Mouse (Mus musculus) embryonic facial prominence, embryonic 10.5 days (tissue): ENCODE measurements around the gene Slc25a17. TPM values are rescaled to one million over a fixed set of nuclear protein-coding genes. Genes with fewer than 3 reads are reported as not detected.

Experiments
- DNase-seq: peaks from one replicate; pipeline ENCODE4 v3.0.0-alpha.2; 2017; ENCODE audit warnings: low spot score
- H3K27ac ChIP-seq: fragments of 300-500 bp; sonication (generic); replicated peaks from 2 replicates; pipeline ENCODE4 v1.5.1; 2016; ENCODE audit warnings: mild to moderate bottlenecking
- H3K27me3 ChIP-seq: fragments of 300-500 bp; sonication (generic); replicated peaks from 2 replicates; pipeline ENCODE4 v1.6.1; 2016; ENCODE audit warnings: low read depth, mild to moderate bottlenecking; ENCODE audit not compliant: poor library complexity, severe bottlenecking
- H3K36me3 ChIP-seq: fragments of 300-500 bp; sonication (generic); replicated peaks from 2 replicates; pipeline ENCODE4 v1.6.1; 2016; ENCODE audit warnings: mild to moderate bottlenecking, moderate library complexity
- H3K4me1 ChIP-seq: fragments of 300-500 bp; sonication (generic); 2 replicates; pipeline ENCODE4 v1.6.1; 2016
- H3K4me3 ChIP-seq: fragments of 300-500 bp; sonication (generic); 2 replicates; pipeline ENCODE4 v1.5.1; 2016; ENCODE audit warnings: mild to moderate bottlenecking, moderate library complexity
- H3K9me3 ChIP-seq: fragments of 300-500 bp; sonication (generic); 2 replicates; pipeline ENCODE4 v1.6.1; 2016; ENCODE audit warnings: mild to moderate bottlenecking
- WGBS: fragments of 180-500 bp; shearing (Covaris S2); methylation state at CpG from one replicate; pipeline ENCODE4 v1.1.7; 2016; 5-methylcytosine and 5-hydroxymethylcytosine counted together
- polyA plus RNA-seq: library from polyadenylated mRNA; unstranded; fragments of >200 nt; fragmentation: Nextera tagmentation; extraction: Ambion mirVana; gene quantifications from 2 replicates; pipeline ENCODE4 v1.2.1, GENCODE M21; 2016

Slc25a17 gene
- polyA plus RNA-seq, 1 experiment from 2014 or later, result 94.0 TPM

DNA sequence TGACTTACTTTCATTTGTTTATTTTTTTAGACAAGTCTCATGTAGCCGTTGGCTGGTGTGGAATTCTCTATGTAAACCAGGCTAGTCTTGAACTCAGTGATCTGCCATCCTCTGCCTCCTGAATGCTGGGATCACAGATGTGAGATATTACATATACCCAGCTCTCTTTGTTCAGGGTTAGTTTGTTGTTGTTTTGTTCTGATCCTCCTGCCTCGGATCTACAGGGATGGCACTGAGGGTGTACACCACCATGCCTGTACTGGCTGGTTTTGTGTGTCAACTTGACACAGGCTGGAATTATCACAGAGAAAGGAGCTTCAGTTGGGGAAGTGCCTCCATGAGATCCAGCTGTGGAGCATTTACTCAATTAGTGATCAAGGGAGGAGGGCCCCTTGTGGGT is 12.2 kb downstream of the Slc25a17 start:
- peaks cover 13% of the 10 kb centered on the region for H3K4me1 ChIP-seq
- H3K36me3 ChIP-seq, result peaks cover 18% of the 10 kb centered on the region
- WGBS, result 47% methylated on average over 2 of the region's 2 CpGs
- H3K27me3 ChIP-seq, result no peaks in the 10 kb centered on the region
- no peak overlapping the region for H3K27ac ChIP-seq
- no peak for DNase-seq
- no peak overlapping the region for H3K4me3 ChIP-seq
- H3K9me3 ChIP-seq, result no peaks in the 10 kb centered on the region

DNA sequence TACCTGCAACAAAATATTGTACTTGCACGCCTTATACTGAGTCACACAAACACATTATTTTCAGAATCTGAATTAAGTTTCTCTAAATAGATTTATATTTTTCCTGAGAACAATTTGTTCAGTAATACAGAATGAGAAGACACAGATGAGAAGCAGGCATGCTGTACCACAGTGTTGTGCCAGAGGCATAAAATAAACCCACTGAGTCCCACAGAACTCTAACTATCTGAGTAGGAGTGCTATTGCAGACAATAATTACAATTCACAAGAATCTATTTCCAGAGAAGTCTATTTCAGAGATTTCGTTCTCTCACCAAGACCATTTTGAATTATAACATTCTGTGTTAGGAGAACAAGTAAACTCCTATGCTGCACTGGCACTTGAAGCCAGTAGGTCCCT is 13.1 kb downstream of the Slc25a17 start:
- peaks cover 13% of the 10 kb centered on the region for H3K4me1 ChIP-seq
- DNase-seq, result no peak
- H3K27ac ChIP-seq, result no peak overlapping the region
- H3K4me3 ChIP-seq, result no peak overlapping the region
- peaks cover 26% of the 10 kb centered on the region for H3K36me3 ChIP-seq
- no peaks in the 10 kb centered on the region for H3K9me3 ChIP-seq
- no peaks in the 10 kb centered on the region for H3K27me3 ChIP-seq
- 93% methylated on average over 2 of the region's 2 CpGs for WGBS

DNA sequence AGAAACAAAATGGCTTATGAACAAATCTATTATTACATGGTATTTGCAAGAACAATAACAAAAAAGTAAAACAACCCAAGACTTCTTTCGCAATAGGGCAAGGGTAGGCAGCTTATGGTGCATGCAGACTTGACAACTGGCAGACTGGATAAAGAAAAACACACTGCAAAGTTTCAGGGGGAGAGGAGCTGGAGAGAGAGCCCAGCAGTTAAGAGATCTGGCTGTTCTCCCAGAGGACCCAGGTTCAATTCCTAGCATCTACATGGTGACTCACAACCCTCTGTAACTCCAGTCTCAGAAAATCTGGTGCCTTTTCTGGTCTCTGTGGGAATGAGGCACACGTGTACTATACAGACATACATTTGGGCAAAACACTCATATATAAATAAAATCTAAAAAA is 19.2 kb downstream of the Slc25a17 start:
- WGBS, result 91% methylated on average over 2 of the region's 2 CpGs
- no peak overlapping the region for H3K4me3 ChIP-seq
- no peaks in the 10 kb centered on the region for H3K4me1 ChIP-seq
- DNase-seq, result no peak
- no peaks in the 10 kb centered on the region for H3K27me3 ChIP-seq
- peaks cover 78% of the 10 kb centered on the region for H3K36me3 ChIP-seq
- H3K27ac ChIP-seq, result no peak overlapping the region
- no peaks in the 10 kb centered on the region for H3K9me3 ChIP-seq

DNA sequence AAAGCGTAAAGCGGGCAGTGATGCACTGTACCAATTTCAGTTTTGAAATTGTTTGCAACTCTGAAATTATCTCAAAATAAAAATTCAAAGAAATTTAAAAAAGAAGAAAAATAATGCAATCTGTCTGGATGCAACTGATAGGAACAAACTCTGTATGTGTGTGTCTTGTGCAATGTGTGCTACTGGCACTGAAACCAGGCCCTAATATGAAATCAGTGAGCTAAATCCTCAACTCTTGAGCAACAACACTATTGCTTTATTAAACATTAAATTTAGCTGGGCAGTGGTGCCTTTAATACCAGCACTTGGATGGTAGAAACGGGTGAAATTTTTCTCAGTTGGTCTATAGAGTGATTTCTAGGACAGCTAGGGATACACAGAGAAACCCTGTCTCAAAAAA is 21.5 kb downstream of the Slc25a17 start:
- WGBS, result 96% methylated on average over 3 of the region's 3 CpGs
- Histone ChIP-seq H3K36me3 (peaks cover 90% of the 10 kb centered on the region), H3K27me3 (no peaks in the 10 kb centered on the region), H3K4me3 (no peak overlapping the region), H3K27ac (no peak overlapping the region), H3K9me3 (no peaks in the 10 kb centered on the region), H3K4me1 (no peaks in the 10 kb centered on the region)
- DNase-seq, result no peak

DNA sequence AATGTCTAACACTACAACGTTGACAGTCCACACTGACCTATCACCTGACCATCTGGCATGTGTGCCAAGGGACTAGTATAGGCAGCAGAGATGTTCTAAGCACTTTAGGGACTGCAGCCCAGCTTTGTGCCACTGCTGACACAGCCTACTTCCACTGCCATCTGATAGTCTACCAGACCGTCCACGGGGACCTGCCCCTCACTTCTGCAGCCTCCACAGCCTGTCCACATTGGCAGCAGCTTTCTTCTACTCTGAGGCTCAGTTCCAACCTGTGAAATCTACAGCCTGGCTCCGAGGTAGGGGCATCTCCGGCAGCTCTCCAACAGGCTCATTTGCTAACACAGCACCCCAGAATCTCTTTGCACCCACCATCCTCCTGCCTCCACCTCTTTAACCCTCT is 24.1 kb downstream of the Slc25a17 start:
- WGBS, result 91% methylated on average over 5 of the region's 5 CpGs

DNA sequence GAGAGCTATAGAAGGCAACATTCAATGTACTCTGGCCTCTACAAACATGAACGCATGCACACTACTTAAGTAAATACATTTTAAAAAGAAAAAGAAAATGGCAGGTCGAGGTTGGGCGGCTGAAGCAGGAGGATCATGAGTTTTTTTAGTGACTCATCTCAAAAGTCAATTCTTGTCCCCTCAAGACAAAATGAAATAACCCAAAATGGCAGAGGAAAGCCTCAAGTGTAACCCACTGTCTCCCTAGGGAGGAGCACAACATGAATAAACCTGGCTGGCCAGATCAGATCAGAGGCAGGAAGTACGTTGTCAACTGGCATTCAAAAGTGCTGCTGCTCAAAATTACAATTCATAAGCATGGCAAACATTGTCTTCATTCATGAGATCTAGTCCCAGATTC is 28.1 kb downstream of the Slc25a17 start:
- peaks cover 20% of the 10 kb centered on the region for H3K4me1 ChIP-seq
- no peaks in the 10 kb centered on the region for H3K27me3 ChIP-seq
- no peak overlapping the region for H3K27ac ChIP-seq
- WGBS, result 94% methylated on average over 4 of the region's 4 CpGs
- H3K4me3 ChIP-seq, result no peak overlapping the region
- no peak for DNase-seq
- peaks cover 78% of the 10 kb centered on the region for H3K36me3 ChIP-seq
- H3K9me3 ChIP-seq, result no peaks in the 10 kb centered on the region

More for the DNA sequence above, 24.1 kb downstream of the Slc25a17 start:
- no peak for DNase-seq
- Histone ChIP-seq H3K27me3 (no peaks in the 10 kb centered on the region), H3K27ac (no peak overlapping the region), H3K4me1 (no peaks in the 10 kb centered on the region), H3K36me3 (peaks cover 93% of the 10 kb centered on the region), H3K4me3 (no peak overlapping the region), H3K9me3 (no peaks in the 10 kb centered on the region)

DNA sequence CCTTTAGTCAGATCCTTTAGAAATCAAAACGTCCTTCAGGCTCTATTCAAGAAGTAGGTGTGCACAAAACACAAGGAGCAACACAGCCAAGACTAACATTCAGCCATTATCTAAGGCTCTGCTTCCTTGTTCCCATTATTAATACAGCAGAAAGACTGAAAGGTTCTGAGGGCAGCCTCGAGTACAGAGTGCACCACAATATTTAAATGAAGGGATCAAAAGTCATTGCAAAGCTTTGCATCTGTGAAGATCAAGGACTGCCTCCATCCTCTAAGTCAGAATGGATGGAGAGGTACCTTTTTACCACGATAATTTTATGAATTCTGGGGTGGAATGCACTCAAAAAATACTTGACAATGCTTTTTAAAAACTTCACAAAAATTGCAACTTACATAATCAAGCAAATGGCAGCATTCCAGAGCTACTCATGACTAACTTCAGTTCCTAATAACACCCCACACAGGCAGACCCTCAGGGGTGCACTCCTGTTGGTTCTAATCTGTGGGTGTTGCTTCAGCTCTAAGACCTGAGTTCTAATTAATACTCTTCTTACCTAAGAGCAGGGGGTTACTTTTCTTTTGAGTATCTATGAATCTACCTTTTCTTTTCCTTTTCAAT is 29.7 kb downstream of the Slc25a17 start:
- no peak overlapping the region for H3K4me3 ChIP-seq
- H3K4me1 ChIP-seq, result peaks cover 24% of the 10 kb centered on the region
- no peak for DNase-seq
- peaks cover 78% of the 10 kb centered on the region for H3K36me3 ChIP-seq
- WGBS, result 73% methylated on average over 3 of the region's 3 CpGs
- H3K27me3 ChIP-seq, result no peaks in the 10 kb centered on the region
- no peaks in the 10 kb centered on the region for H3K9me3 ChIP-seq
- H3K27ac ChIP-seq, result no peak overlapping the region

DNA sequence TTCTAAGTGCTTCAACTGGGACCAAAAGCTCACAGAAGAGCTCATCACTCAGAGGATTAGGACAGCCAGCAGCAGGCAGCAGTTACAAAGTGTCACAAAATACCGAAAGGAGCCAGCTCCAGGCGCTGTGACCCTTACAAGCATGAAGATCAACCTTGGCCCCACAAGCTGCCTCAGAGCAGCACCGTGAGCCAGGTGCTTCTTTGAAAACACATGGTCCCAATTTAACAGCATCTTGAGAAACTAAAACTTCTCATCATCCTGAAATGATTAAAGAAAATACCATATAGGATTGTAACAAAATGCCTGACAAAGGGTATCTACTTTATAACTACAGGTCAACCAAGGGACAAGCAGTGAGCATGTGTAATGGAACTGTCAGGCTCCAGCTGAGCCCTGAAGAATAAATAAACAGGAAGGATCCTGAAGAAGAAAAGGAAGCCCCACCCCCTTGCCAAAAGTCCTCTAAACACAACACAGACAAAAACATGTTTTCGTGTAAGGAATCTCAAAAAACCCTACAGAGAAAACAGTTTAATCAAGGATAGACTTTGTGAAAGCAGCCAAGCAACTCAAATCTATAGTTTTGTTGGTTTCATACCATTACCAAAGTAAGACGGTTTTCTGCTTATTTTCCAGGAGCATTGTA is 30.8 kb downstream of the Slc25a17 start:
- Histone ChIP-seq H3K4me1 (peaks cover 24% of the 10 kb centered on the region), H3K36me3 (peaks cover 77% of the 10 kb centered on the region), H3K27ac (no peak overlapping the region), H3K9me3 (no peaks in the 10 kb centered on the region), H3K27me3 (no peaks in the 10 kb centered on the region), H3K4me3 (no peak overlapping the region)
- peak; percentile 47 for DNase-seq
- WGBS, result 40% methylated on average over 5 of the region's 5 CpGs

DNA sequence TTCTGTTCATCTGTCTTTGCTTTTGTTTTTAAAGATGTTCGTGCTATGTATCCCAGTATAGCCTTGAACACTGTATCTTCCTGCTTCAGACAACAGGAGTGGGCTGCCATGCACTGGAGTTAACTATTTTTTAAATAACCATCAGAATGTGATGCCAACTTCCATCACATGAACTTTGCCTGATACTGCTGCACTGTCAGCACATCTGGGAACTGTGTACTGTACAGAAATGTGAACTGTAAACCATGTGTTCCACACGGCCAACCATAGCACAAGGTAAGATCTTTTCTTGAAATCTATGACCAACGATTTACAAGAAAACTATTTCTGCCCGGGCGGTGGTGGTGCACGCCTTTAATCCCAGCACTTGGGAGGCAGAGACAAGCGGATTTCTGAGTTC is 33.1 kb downstream of the Slc25a17 start:
- H3K9me3 ChIP-seq, result no peaks in the 10 kb centered on the region
- no peaks in the 10 kb centered on the region for H3K27me3 ChIP-seq
- no peak for DNase-seq
- H3K36me3 ChIP-seq, result peaks cover 75% of the 10 kb centered on the region
- WGBS, result 95% methylated on average over 7 of the region's 7 CpGs
- peaks cover 24% of the 10 kb centered on the region for H3K4me1 ChIP-seq
- no peak overlapping the region for H3K27ac ChIP-seq
- H3K4me3 ChIP-seq, result no peak overlapping the region

DNA sequence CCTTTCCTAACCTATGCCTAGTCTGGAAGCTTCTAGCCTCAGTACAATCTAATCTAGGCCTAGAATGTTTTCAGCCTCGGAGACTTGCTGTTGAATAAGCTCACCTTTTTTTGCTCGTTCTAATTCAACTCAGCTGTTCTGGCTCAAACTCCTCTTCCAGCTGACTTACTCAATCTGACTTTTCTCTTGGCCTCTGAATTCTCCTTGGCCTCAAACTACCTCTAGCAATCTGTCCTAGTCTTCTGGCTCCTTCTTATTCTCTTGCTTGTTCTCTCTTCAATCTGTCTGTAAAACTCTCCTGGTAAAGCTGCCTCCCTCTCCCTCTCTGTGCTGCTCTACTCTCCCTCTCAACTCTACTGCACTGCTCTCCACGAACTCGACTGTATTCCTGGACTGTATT is 35.6 kb downstream of the Slc25a17 start:
- no peaks in the 10 kb centered on the region for H3K9me3 ChIP-seq
- whole genome bisulfite sequencing, result 79% methylated on average over 4 of the region's 4 CpGs
- H3K4me1 ChIP-seq, result peaks cover 16% of the 10 kb centered on the region
- peaks cover 88% of the 10 kb centered on the region for H3K36me3 ChIP-seq
- no peak for DNase-seq
- no peak overlapping the region for H3K27ac ChIP-seq
- H3K27me3 ChIP-seq, result no peaks in the 10 kb centered on the region
- H3K4me3 ChIP-seq, result no peak overlapping the region

DNA sequence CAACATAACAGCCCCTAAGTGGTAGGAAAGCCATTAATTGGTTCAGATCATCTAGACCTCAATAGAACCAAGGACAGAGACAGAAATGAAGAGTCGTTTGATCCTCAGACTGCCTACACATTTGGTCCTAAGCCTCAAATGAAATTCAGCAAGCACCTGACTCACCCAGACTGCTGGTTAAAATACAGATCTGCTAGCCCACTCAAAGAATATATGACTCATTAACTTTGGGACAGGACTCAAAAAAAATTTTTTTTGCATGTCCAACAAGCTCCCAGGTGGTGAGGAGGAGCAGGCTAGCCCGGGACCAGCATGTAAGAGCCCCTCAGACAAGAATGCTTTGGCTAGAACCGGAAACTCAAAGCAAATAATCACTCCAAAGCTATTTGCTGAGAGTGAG is 40.5 kb downstream of the Slc25a17 start:
- Histone ChIP-seq H3K4me3 (no peak overlapping the region), H3K9me3 (peaks cover 4% of the 10 kb centered on the region; the same call in 1 of the 2 replicates), H3K4me1 (no peaks in the 10 kb centered on the region), H3K36me3 (peaks cover 92% of the 10 kb centered on the region), H3K27ac (no peak overlapping the region), H3K27me3 (no peaks in the 10 kb centered on the region)
- DNase-seq, result no peak
- WGBS, result 92% methylated on average over 3 of the region's 3 CpGs

DNA sequence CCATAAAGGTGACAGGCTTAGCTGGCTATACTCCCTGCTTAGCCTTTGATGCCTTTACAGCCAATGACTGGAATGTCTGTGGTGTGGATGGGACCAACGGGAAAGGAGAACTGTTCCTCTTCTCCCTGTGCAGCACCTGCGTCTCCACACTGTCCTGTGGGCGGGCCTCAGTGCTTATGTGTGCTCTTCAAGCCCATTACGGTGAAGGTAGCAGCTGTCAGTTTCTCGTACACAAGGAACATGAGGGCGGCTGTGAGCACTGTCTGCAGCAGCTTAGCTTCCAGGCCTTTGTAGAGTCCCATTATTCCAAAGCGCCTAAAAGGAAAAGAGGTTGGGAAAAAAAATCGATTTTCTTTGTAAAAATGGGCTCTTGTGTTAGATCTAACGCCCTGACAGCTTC is 41.1 kb downstream of the Slc25a17 start:
- Histone ChIP-seq H3K27me3 (no peaks in the 10 kb centered on the region), H3K36me3 (peaks cover 88% of the 10 kb centered on the region), H3K4me1 (no peaks in the 10 kb centered on the region), H3K9me3 (peaks cover 4% of the 10 kb centered on the region; the same call in 1 of the 2 replicates), H3K4me3 (no peak overlapping the region), H3K27ac (no peak overlapping the region)
- DNase-seq, result no peak
- 93% methylated on average over 9 of the region's 9 CpGs for WGBS

DNA sequence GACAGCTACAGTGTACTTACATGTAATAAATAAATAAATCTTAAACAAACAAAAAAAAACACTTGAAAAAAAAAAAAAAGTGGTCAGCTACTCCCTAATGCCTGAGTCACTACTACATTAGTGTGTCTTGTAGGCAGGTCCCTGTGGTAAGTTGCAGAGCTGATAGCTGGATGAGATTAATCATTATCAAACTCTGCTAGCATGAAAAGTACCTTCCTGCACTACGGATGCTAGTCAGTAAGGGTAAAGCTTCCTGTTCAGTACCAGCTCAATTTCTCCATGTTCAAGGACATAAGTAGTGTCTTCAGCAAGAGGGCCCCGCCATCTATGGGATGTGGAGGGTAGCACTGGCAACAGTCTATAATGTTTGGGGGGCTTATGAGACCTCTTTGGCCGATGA is 46.7 kb downstream of the Slc25a17 start:
- Histone ChIP-seq H3K36me3 (peaks cover 39% of the 10 kb centered on the region), H3K27me3 (no peaks in the 10 kb centered on the region), H3K4me3 (no peak overlapping the region), H3K4me1 (peaks cover 5% of the 10 kb centered on the region; the same call in 1 of the 2 replicates), H3K9me3 (peaks cover 4% of the 10 kb centered on the region; the same call in 1 of the 2 replicates), H3K27ac (no peak overlapping the region)
- DNase-seq, result no peak
- 90% methylated on average over 3 of the region's 3 CpGs for WGBS
